Mouse (Mus musculus) lung, embryonic 15.5 days (tissue): ENCODE results near the gene Fgd6. TPM values are rescaled to one million over a fixed set of nuclear protein-coding genes. Genes with fewer than 3 reads are reported as not detected.

Experiments
- ATAC-seq: fragments of 200-750 bp; cut with Nextera tagmentation; 2 replicates; pipeline ENCODE4 v1.8.0; 2017; ENCODE audit warnings: moderate number of reproducible peaks, borderline replicate concordance; ENCODE audit not compliant: low FRiP score, low TSS enrichment; ENCODE audit errors: extremely low read depth
- H3K27ac ChIP-seq: fragments of 300-500 bp; sonication (generic); 2 replicates; pipeline ENCODE4 v1.5.1; 2015; ENCODE audit warnings: moderate library complexity, mild to moderate bottlenecking, inconsistent platforms
- H3K27me3 ChIP-seq: fragments of 300-500 bp; sonication (generic); 2 replicates; pipeline ENCODE4 v1.6.1; 2015; ENCODE audit warnings: inconsistent platforms
- H3K36me3 ChIP-seq: fragments of 300-500 bp; sonication (generic); 2 replicates; pipeline ENCODE4 v1.6.1; 2015; ENCODE audit warnings: inconsistent platforms
- H3K4me1 ChIP-seq: fragments of 300-500 bp; sonication (generic); 2 replicates; pipeline ENCODE4 v1.6.1; 2015; ENCODE audit warnings: inconsistent platforms
- H3K4me2 ChIP-seq: fragments of 300-500 bp; sonication (generic); 2 replicates; pipeline ENCODE4 v1.6.1; 2015; ENCODE audit warnings: inconsistent platforms, mild to moderate bottlenecking, moderate library complexity
- H3K4me3 ChIP-seq: fragments of 300-500 bp; sonication (generic); 2 replicates; pipeline ENCODE4 v1.5.1; 2015; ENCODE audit warnings: mild to moderate bottlenecking, inconsistent platforms
- H3K9ac ChIP-seq: fragments of 300-500 bp; sonication (generic); 2 replicates; pipeline ENCODE4 v1.6.1; 2015; ENCODE audit warnings: inconsistent platforms
- H3K9me3 ChIP-seq: fragments of 300-500 bp; sonication (generic); 2 replicates; pipeline ENCODE4 v1.6.1; 2016; ENCODE audit warnings: inconsistent platforms
- WGBS: fragments of 180-500 bp; shearing (Covaris S2); methylation state at CpG from one replicate; pipeline ENCODE4 v1.1.7; 2015; 5-methylcytosine and 5-hydroxymethylcytosine counted together
- polyA plus RNA-seq: library from polyadenylated mRNA; unstranded; fragments of >200 nt; fragmentation: Nextera tagmentation; extraction: Ambion mirVana; gene quantifications from 2 replicates; pipeline ENCODE4 v1.2.1, GENCODE M21; 2015

The Fgd6 gene
- polyA plus RNA-seq, 1 experiment from 2014 or later = 3.2 TPM

- Histone ChIP-seq H3K9me3 (no peaks in the 10 kb centered on the region), H3K9ac (no peak overlapping the region), H3K4me1 (peaks cover 16% of the 10 kb centered on the region), H3K4me3 (no peak overlapping the region), H3K4me2 (no peak overlapping the region), H3K27ac (no peak overlapping the region), H3K36me3 (no peaks in the 10 kb centered on the region), H3K27me3 (no peaks in the 10 kb centered on the region)
- WGBS = 81% methylated on average over 3 of the region's 3 CpGs
- ATAC-seq = no peak
These were observed 62.3 kb downstream of the Fgd6 start for GRCm38 (mm10) chr10:94098100-94098499.

GRCm38 (mm10) chr10:94105498-94105897, 69.7 kb downstream of the Fgd6 start:
- H3K4me1 ChIP-seq = no peaks in the 10 kb centered on the region
- no peaks in the 10 kb centered on the region for H3K9me3 ChIP-seq
- WGBS = 89% methylated on average over 10 of the region's 10 CpGs
- H3K4me2 ChIP-seq = no peak overlapping the region
- no peak for ATAC-seq
- H3K9ac ChIP-seq = no peak overlapping the region
- 0 out of 2 replicates have a peak, but pooled peaks cover 2% of the 10 kb centered on the region for H3K36me3 ChIP-seq
- H3K27me3 ChIP-seq = no peaks in the 10 kb centered on the region
- H3K4me3 ChIP-seq = no peak overlapping the region
- H3K27ac ChIP-seq = no peak overlapping the region

GRCm38 (mm10) chr10:94107168-94107567, 71.4 kb downstream of the Fgd6 start:
- peak overlapping the region; percentile 1 for H3K27ac ChIP-seq
- H3K36me3 ChIP-seq = 0 out of 2 replicates have a peak, but pooled peaks cover 2% of the 10 kb centered on the region
- no peak overlapping the region for H3K9ac ChIP-seq
- no peaks in the 10 kb centered on the region for H3K27me3 ChIP-seq
- 23% methylated on average over 4 of the region's 4 CpGs for WGBS
- no peaks in the 10 kb centered on the region for H3K9me3 ChIP-seq
- no peaks in the 10 kb centered on the region for H3K4me1 ChIP-seq
- no peak overlapping the region for H3K4me3 ChIP-seq
- ATAC-seq = 0 out of 2 replicates have a peak, but pooled peaks have one; percentile 35
- no peak overlapping the region for H3K4me2 ChIP-seq

GRCm38 (mm10) chr10:94107607-94108006, 71.8 kb downstream of the Fgd6 start:
- WGBS = 84% methylated on average over 7 of the region's 7 CpGs
- Histone ChIP-seq H3K9ac (no peak overlapping the region), H3K27me3 (no peaks in the 10 kb centered on the region), H3K27ac (peak overlapping the region; percentile 1), H3K4me1 (no peaks in the 10 kb centered on the region), H3K4me2 (no peak overlapping the region), H3K4me3 (no peak overlapping the region), H3K36me3 (0 out of 2 replicates have a peak, but pooled peaks cover 2% of the 10 kb centered on the region), H3K9me3 (no peaks in the 10 kb centered on the region)
- no peak for ATAC-seq

GRCm38 (mm10) chr10:94108791-94109190, 73.0 kb downstream of the Fgd6 start:
- WGBS = 88% methylated on average over 6 of the region's 6 CpGs
- no peak overlapping the region for H3K4me3 ChIP-seq
- H3K36me3 ChIP-seq = 0 out of 2 replicates have a peak, but pooled peaks cover 2% of the 10 kb centered on the region
- ATAC-seq = no peak
- no peaks in the 10 kb centered on the region for H3K4me1 ChIP-seq
- H3K27ac ChIP-seq = no peak overlapping the region
- no peaks in the 10 kb centered on the region for H3K9me3 ChIP-seq
- no peak overlapping the region for H3K9ac ChIP-seq
- H3K27me3 ChIP-seq = no peaks in the 10 kb centered on the region
- no peak overlapping the region for H3K4me2 ChIP-seq

GRCm38 (mm10) chr10:94110834-94111754, 75.3 kb downstream of the Fgd6 start:
- no peak overlapping the region for H3K4me2 ChIP-seq
- H3K4me1 ChIP-seq = peaks cover 10% of the 10 kb centered on the region; the same call in 1 of the 2 replicates
- H3K9me3 ChIP-seq = no peaks in the 10 kb centered on the region
- ATAC-seq = no peak
- WGBS = 77% methylated on average over 9 of the region's 9 CpGs
- no peaks in the 10 kb centered on the region for H3K36me3 ChIP-seq
- no peaks in the 10 kb centered on the region for H3K27me3 ChIP-seq
- H3K4me3 ChIP-seq = no peak overlapping the region
- no peak overlapping the region for H3K9ac ChIP-seq
- H3K27ac ChIP-seq = no peak overlapping the region

- no peak overlapping the region for H3K4me2 ChIP-seq
- no peak overlapping the region for H3K9ac ChIP-seq
- ATAC-seq = no peak
- 71% methylated on average over 3 of the region's 3 CpGs for WGBS
- no peaks in the 10 kb centered on the region for H3K9me3 ChIP-seq
- H3K4me3 ChIP-seq = no peak overlapping the region
- H3K27me3 ChIP-seq = no peaks in the 10 kb centered on the region
- no peaks in the 10 kb centered on the region for H3K36me3 ChIP-seq
- no peak overlapping the region for H3K27ac ChIP-seq
- peaks cover 10% of the 10 kb centered on the region; the same call in 1 of the 2 replicates for H3K4me1 ChIP-seq
These were observed 76.4 kb downstream of the Fgd6 start for GRCm38 (mm10) chr10:94112207-94112606.

GRCm38 (mm10) chr10:94115893-94116599, 80.2 kb downstream of the Fgd6 start:
- no peak overlapping the region for H3K9ac ChIP-seq

GRCm38 (mm10) chr10:94116781-94117340, 81.1 kb downstream of the Fgd6 start:
- Histone ChIP-seq H3K27ac (no peak overlapping the region), H3K36me3 (no peaks in the 10 kb centered on the region; the same call in 1 of the 2 replicates), H3K27me3 (no peaks in the 10 kb centered on the region), H3K4me3 (no peak overlapping the region), H3K9ac (no peak overlapping the region), H3K9me3 (no peaks in the 10 kb centered on the region), H3K4me1 (peaks cover 10% of the 10 kb centered on the region; the same call in 1 of the 2 replicates), H3K4me2 (no peak overlapping the region)
- no peak; the same call in 1 of the 2 replicates for ATAC-seq
- WGBS = 44% methylated on average over 12 of the region's 12 CpGs

More at GRCm38 (mm10) chr10:94115893-94116599, 80.2 kb downstream of the Fgd6 start:
- Histone ChIP-seq H3K27me3 (no peaks in the 10 kb centered on the region), H3K4me1 (peaks cover 10% of the 10 kb centered on the region; the same call in 1 of the 2 replicates), H3K4me3 (no peak overlapping the region), H3K9me3 (no peaks in the 10 kb centered on the region), H3K4me2 (no peak overlapping the region), H3K36me3 (no peaks in the 10 kb centered on the region; the same call in 1 of the 2 replicates), H3K27ac (no peak overlapping the region)
- 28% methylated on average over 6 of the region's 6 CpGs for WGBS
- ATAC-seq = peak; percentile 81

- no peak overlapping the region for H3K4me3 ChIP-seq
- H3K36me3 ChIP-seq = no peaks in the 10 kb centered on the region; the same call in 1 of the 2 replicates
- no peak overlapping the region for H3K27ac ChIP-seq
- H3K4me2 ChIP-seq = no peak overlapping the region
- no peak for ATAC-seq
- H3K9ac ChIP-seq = no peak overlapping the region
- H3K27me3 ChIP-seq = no peaks in the 10 kb centered on the region
- H3K4me1 ChIP-seq = peaks cover 10% of the 10 kb centered on the region; the same call in 1 of the 2 replicates
- H3K9me3 ChIP-seq = no peaks in the 10 kb centered on the region
- 90% methylated on average over 3 of the region's 3 CpGs for WGBS
These were observed 82.1 kb downstream of the Fgd6 start for GRCm38 (mm10) chr10:94117916-94118315.

GRCm38 (mm10) chr10:94118993-94119392, 83.2 kb downstream of the Fgd6 start:
- H3K27ac ChIP-seq = no peak overlapping the region
- no peak overlapping the region for H3K4me3 ChIP-seq
- no peak for ATAC-seq
- no peak overlapping the region for H3K4me2 ChIP-seq
- 75% methylated on average over 7 of the region's 7 CpGs for WGBS
- H3K9me3 ChIP-seq = no peaks in the 10 kb centered on the region
- peaks cover 3% of the 10 kb centered on the region; the same call in 1 of the 2 replicates for H3K36me3 ChIP-seq
- H3K4me1 ChIP-seq = peaks cover 10% of the 10 kb centered on the region; the same call in 1 of the 2 replicates
- H3K27me3 ChIP-seq = no peaks in the 10 kb centered on the region
- no peak overlapping the region for H3K9ac ChIP-seq
